Mouse (Mus musculus): ENCODE data around the gene Tbk1.

- TF ChIP-seq CTCF (conservative IDR thresholded peaks at IDR 0.05; ENCODE audit: insufficient read depth, insufficient read length, low read depth, low read length) (no peak), POLR2A (IDR thresholded peaks at IDR 0.05; ENCODE audit: low read depth, low read length) (no peak)
These were observed 2.6 kb downstream of the Tbk1 start for GRCm38 (mm10) chr10:121584033-121584432.
